Mouse (Mus musculus) megakaryocyte, embryonic 14.5 days (primary cell): Measurements from ENCODE around the gene Pygb.

Source experiments
- FLI1 ChIP-seq: IDR thresholded peaks from 2 replicates; pipeline ENCODE4 v1.6.1; 2012; ENCODE audit warnings: low read length, inconsistent platforms, mixed read lengths
- GATA1 ChIP-seq: IDR thresholded peaks from 3 replicates; pipeline ENCODE4 v1.6.1; 2012; ENCODE audit warnings: mixed read lengths, low read length, inconsistent platforms, borderline replicate concordance

- TF ChIP-seq FLI1 (no peak), GATA1 (no peak)
Observed at GRCm38 (mm10) chr2:150832029-150832428, 45.5 kb downstream of the Pygb start.
